Mouse (Mus musculus): ENCODE results near the gene Dcdc2a. TPM values are rescaled to one million over a fixed set of nuclear protein-coding genes. Genes with fewer than 3 reads are reported as not detected.

The Dcdc2a gene
- polyA plus RNA-seq, 1 experiment from 2014 or later = 0.48 TPM

DNA sequence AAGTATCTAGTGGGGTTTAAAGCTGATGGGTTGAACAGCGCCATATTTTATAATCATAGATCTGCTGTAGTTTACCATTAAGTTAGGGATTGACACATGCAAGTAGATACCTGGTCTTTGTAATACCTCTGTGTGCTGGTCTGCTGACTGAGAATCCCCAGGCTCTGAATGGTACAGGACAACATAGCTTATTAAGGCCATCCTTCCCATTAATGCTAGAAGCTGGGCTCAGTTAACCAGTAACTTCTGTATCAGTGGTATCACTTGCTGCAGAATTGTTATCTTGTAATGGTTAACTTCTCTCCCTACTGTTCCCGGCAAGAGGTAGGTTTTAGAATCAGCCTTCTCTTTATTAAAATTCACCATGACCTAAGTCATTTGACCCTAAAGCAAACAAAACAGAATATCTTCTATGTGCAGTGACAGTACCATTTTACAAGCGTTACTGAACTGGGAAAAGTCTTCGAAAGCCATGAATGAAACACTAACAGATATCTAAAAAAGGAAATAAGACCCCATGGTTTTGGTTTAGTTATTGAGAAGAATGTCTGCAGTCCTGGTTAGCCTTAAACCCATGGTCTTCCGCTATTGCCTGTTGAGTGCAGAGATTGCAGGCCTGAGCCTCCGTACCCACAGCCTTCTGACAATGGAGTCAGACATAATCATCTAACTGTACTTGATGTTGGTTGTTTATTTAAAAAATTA lies 29.2 kb upstream of the Dcdc2a start:
- no peak overlapping the region for H3K9ac ChIP-seq (ENCODE audit: low read depth, low read length)
- no peaks in the 10 kb centered on the region for H3K9me3 ChIP-seq (ENCODE audit: control insufficient read depth, low read length)
- H3K4me1 ChIP-seq (replicated peaks; ENCODE audit: control insufficient read depth, insufficient read depth, low read length) = no peaks in the 10 kb centered on the region
- H3K4me3 ChIP-seq (ENCODE audit: low read depth, low read length) = no peak overlapping the region
- no peak overlapping the region; the same call in 1 of the 2 replicates for H3K27ac ChIP-seq (ENCODE audit: low read depth, low read length)
- WGBS = 83% methylated on average over 6 of the region's 6 CpGs
- H3K4me2 ChIP-seq = no peak overlapping the region
- H3K27me3 ChIP-seq (replicated peaks; ENCODE audit: control insufficient read depth, insufficient read depth, low read length) = no peaks in the 10 kb centered on the region
- ATAC-seq (replicated peaks; ENCODE audit: low FRiP score) (no peak), DNase-seq (ENCODE audit: low spot score) (no peak)
- H3K36me3 ChIP-seq (ENCODE audit: control insufficient read depth, insufficient read depth, low read length) = no peaks in the 10 kb centered on the region

DNA sequence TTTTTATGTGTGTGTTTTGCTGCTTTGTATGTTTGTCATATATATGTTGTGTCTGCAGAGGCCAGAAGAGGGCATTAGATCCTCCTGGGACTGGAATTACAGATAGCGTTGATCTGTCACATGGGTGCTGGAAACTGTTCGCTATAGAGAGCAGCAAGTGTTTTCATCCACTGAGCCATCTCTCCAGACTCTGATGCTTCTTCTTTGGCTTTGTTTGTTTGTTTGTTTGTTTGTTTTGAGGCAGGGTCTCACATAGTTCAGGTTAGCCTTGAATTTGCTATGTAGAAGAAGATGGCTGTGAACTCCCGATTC lies 28.7 kb upstream of the Dcdc2a start:
- no peak overlapping the region for H3K4me3 ChIP-seq (ENCODE audit: low read depth, low read length)
- no peaks in the 10 kb centered on the region for H3K4me1 ChIP-seq (replicated peaks; ENCODE audit: control insufficient read depth, insufficient read depth, low read length)
- H3K9me3 ChIP-seq (ENCODE audit: control insufficient read depth, low read length) = no peaks in the 10 kb centered on the region
- no peak for ATAC-seq (replicated peaks; ENCODE audit: low FRiP score)
- no peak overlapping the region for H3K4me2 ChIP-seq
- H3K36me3 ChIP-seq (ENCODE audit: control insufficient read depth, insufficient read depth, low read length) = no peaks in the 10 kb centered on the region
- WGBS = 76% methylated on average over 3 of the region's 3 CpGs
- no peak overlapping the region; the same call in 1 of the 2 replicates for H3K27ac ChIP-seq (ENCODE audit: low read depth, low read length)
- H3K27me3 ChIP-seq (replicated peaks; ENCODE audit: control insufficient read depth, insufficient read depth, low read length) = no peaks in the 10 kb centered on the region
- no peak for DNase-seq (ENCODE audit: low spot score)
- H3K9ac ChIP-seq (ENCODE audit: low read depth, low read length) = no peak overlapping the region

DNA sequence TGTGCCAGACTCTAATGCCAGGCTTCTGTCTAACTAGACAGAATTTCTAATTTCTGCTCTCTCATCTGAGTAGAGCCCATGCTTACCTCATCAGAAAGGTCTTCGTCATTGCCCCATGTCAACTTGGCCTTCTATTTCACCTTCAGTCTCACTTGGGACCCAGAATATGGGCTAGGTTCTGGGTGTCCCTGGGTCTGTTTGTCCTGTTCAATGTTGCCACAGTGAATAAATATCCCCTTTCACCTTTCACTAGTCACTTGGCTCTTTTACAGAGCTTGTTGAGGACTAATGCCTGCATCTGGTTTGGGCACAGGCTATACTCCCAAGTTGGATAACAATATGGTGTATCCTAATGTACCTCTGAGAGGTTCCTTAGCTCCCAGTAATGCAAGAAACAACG lies 16.3 kb upstream of the Dcdc2a start:
- no peak overlapping the region for H3K9ac ChIP-seq (ENCODE audit: low read depth, low read length)
- H3K4me1 ChIP-seq (replicated peaks; ENCODE audit: control insufficient read depth, insufficient read depth, low read length) = no peaks in the 10 kb centered on the region
- no peaks in the 10 kb centered on the region for H3K9me3 ChIP-seq (ENCODE audit: control insufficient read depth, low read length)
- no peak for DNase-seq (ENCODE audit: low spot score)
- H3K4me2 ChIP-seq = no peak overlapping the region
- no peak for ATAC-seq (replicated peaks; ENCODE audit: low FRiP score)
- H3K27me3 ChIP-seq (replicated peaks; ENCODE audit: control insufficient read depth, insufficient read depth, low read length) = no peaks in the 10 kb centered on the region
- H3K27ac ChIP-seq (ENCODE audit: low read depth, low read length) = no peak overlapping the region
- no peak overlapping the region for H3K4me3 ChIP-seq (ENCODE audit: low read depth, low read length)
- 65% methylated on average over 2 of the region's 2 CpGs for WGBS
- no peaks in the 10 kb centered on the region for H3K36me3 ChIP-seq (ENCODE audit: control insufficient read depth, insufficient read depth, low read length)

DNA sequence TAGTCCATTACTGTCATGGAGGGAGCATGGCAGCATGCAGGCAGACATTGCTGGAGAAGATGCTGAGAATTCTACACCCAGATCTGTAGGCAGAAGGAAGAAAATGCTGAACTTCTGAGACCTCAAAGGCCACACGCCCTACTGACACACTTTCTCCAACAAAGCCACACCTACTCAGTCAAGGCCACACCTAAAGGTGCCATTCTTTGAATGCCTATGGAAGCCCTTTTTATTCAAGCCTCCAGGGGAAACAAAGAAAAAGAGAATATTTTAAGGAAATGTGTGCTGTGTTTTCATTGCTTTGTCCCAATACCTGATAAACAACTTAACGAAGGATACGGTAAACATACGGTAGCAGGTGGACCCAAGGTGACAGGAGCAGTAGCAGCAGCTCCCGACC lies 3.1 kb upstream of the Dcdc2a start:
- H3K9me3 ChIP-seq (ENCODE audit: control insufficient read depth, low read length) = peaks cover 5% of the 10 kb centered on the region
- H3K27ac ChIP-seq (ENCODE audit: low read depth, low read length) = no peak overlapping the region
- no peak for ATAC-seq (replicated peaks; ENCODE audit: low FRiP score)
- H3K36me3 ChIP-seq (ENCODE audit: control insufficient read depth, insufficient read depth, low read length) = no peaks in the 10 kb centered on the region
- H3K4me3 ChIP-seq (ENCODE audit: low read depth, low read length) = no peak overlapping the region
- DNase-seq (ENCODE audit: low spot score) = no peak
- peaks cover 37% of the 10 kb centered on the region for H3K27me3 ChIP-seq (replicated peaks; ENCODE audit: control insufficient read depth, insufficient read depth, low read length)
- no peak overlapping the region for H3K9ac ChIP-seq (ENCODE audit: low read depth, low read length)
- WGBS = 87% methylated on average over 5 of the region's 5 CpGs
- no peak overlapping the region for H3K4me2 ChIP-seq
- 0 out of 2 replicates have a peak, but pooled peaks cover 4% of the 10 kb centered on the region for H3K4me1 ChIP-seq (replicated peaks; ENCODE audit: control insufficient read depth, insufficient read depth, low read length)

DNA sequence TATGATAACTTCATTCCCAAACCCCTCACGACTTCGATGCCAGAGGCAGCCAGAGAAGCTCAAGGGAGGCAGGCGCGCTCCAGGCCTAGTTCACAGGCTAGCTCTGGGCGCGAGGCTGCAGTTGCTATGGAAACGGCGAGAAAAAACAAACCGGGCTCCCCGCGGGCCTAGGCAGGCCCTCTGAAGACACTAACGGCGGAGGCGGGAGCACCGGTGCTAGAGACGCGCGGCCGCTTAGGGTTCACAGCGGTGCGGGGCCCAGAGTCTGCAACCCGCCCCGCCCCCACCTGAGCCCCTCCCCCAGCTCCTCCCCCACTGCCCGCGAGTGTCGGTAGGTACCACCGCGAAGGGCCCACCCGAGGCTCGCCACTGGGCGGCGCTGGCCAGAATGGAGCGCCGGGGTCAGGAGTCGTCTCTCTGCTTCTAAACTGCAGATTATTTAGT lies 671 bp upstream of the Dcdc2a start:
- peak; percentile 63 for ATAC-seq (replicated peaks; ENCODE audit: low FRiP score)
- H3K9ac ChIP-seq (ENCODE audit: low read depth, low read length) = no peak overlapping the region; the same call in 1 of the 2 replicates
- H3K4me2 ChIP-seq = peak overlapping the region; percentile 63
- H3K4me1 ChIP-seq (replicated peaks; ENCODE audit: control insufficient read depth, insufficient read depth, low read length) = 0 out of 2 replicates have a peak, but pooled peaks cover 4% of the 10 kb centered on the region
- peaks cover under 1% of the 10 kb centered on the region; the same call in 1 of the 2 replicates for H3K9me3 ChIP-seq (ENCODE audit: control insufficient read depth, low read length)
- H3K27me3 ChIP-seq (replicated peaks; ENCODE audit: control insufficient read depth, insufficient read depth, low read length) = peaks cover 37% of the 10 kb centered on the region
- 2% methylated on average over 35 of the region's 35 CpGs for WGBS
- H3K4me3 ChIP-seq (ENCODE audit: low read depth, low read length) = peak overlapping the region; percentile 51
- no peaks in the 10 kb centered on the region for H3K36me3 ChIP-seq (ENCODE audit: control insufficient read depth, insufficient read depth, low read length)
- no peak overlapping the region for H3K27ac ChIP-seq (ENCODE audit: low read depth, low read length)
- DNase-seq (ENCODE audit: low spot score) = peak; percentile 55

DNA sequence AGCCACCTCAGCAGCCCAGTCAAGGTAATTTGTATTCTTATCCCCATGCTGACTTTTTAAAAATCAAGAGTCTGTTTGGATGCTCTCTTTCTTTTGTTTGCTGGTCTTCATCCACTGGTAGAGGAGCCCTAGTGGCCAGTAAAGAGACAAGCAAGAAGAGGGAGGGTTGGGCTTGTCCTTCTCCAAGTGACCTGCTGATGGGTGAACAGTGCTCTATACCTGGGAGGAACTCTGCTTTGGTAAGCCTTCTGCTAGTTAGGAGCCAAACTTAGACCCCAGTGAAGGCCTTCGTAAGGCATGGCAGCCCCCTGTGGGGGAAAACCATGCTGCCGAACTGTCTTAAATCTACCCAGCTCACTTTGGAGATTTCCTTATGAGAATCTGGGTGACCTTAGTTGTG lies 10.9 kb downstream of the Dcdc2a start:
- Histone ChIP-seq H3K9me3 (ENCODE audit: control insufficient read depth, low read length) (no peaks in the 10 kb centered on the region), H3K27ac (ENCODE audit: low read depth, low read length) (no peak overlapping the region), H3K4me1 (replicated peaks; ENCODE audit: control insufficient read depth, insufficient read depth, low read length) (no peaks in the 10 kb centered on the region), H3K36me3 (ENCODE audit: control insufficient read depth, insufficient read depth, low read length) (no peaks in the 10 kb centered on the region), H3K9ac (ENCODE audit: low read depth, low read length) (no peak overlapping the region), H3K4me2 (no peak overlapping the region), H3K27me3 (replicated peaks; ENCODE audit: control insufficient read depth, insufficient read depth, low read length) (no peaks in the 10 kb centered on the region), H3K4me3 (ENCODE audit: low read depth, low read length) (no peak overlapping the region)
- ATAC-seq (replicated peaks; ENCODE audit: low FRiP score) (no peak), DNase-seq (ENCODE audit: low spot score) (no peak)
- 94% methylated on average over 2 of the region's 2 CpGs for WGBS

DNA sequence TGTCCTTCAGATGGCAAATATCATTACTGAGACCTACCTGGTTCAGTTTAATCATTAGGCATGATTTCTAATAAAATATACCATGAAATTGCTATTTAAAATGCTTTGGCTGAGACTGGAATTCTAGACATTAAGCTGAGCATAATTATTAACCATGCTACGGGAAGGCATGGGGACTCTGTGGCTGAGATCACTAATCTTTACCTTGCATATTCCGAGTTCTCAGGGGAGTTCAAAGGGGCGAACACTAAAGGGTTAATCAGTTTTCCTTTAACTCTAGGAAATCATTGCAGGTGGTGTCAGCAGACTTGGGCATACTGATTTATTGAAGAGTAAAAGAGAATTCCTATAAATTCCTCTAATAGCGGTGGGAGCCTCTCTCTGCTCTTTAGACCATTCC lies 11.4 kb downstream of the Dcdc2a start:
- Histone ChIP-seq H3K36me3 (ENCODE audit: control insufficient read depth, insufficient read depth, low read length) (no peaks in the 10 kb centered on the region), H3K4me1 (replicated peaks; ENCODE audit: control insufficient read depth, insufficient read depth, low read length) (no peaks in the 10 kb centered on the region), H3K27me3 (replicated peaks; ENCODE audit: control insufficient read depth, insufficient read depth, low read length) (no peaks in the 10 kb centered on the region), H3K27ac (ENCODE audit: low read depth, low read length) (no peak overlapping the region), H3K9me3 (ENCODE audit: control insufficient read depth, low read length) (no peaks in the 10 kb centered on the region), H3K9ac (ENCODE audit: low read depth, low read length) (no peak overlapping the region), H3K4me3 (ENCODE audit: low read depth, low read length) (no peak overlapping the region), H3K4me2 (no peak overlapping the region)
- no peak for ATAC-seq (replicated peaks; ENCODE audit: low FRiP score)
- DNase-seq (ENCODE audit: low spot score) = no peak
- WGBS = 80% methylated on average over 4 of the region's 4 CpGs

DNA sequence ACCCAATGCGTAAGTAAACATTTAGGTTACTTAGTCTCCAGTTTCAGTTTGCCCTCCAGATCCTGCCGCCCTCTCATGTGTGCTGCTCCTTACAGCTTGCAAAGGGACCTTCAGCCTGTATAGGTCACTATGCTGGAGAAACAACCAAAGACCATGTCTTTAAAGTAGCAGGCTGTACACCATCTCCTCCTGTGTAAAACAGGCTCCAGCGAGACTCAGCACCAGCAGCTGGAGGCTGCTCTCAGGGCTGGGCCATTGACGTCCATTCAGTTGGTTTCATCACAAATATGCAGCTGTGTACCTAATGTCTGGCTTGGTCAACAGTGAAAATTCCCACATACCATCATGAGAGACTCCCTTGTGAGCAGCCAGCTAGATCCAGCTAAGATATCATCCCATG lies 14.0 kb downstream of the Dcdc2a start:
- H3K9ac ChIP-seq (ENCODE audit: low read depth, low read length) = no peak overlapping the region
- no peak overlapping the region for H3K4me2 ChIP-seq
- H3K4me3 ChIP-seq (ENCODE audit: low read depth, low read length) = no peak overlapping the region
- whole genome bisulfite sequencing = 82% methylated on average over 4 of the region's 4 CpGs
- no peaks in the 10 kb centered on the region for H3K9me3 ChIP-seq (ENCODE audit: control insufficient read depth, low read length)
- no peaks in the 10 kb centered on the region for H3K4me1 ChIP-seq (replicated peaks; ENCODE audit: control insufficient read depth, insufficient read depth, low read length)
- no peaks in the 10 kb centered on the region for H3K36me3 ChIP-seq (ENCODE audit: control insufficient read depth, insufficient read depth, low read length)
- H3K27ac ChIP-seq (ENCODE audit: low read depth, low read length) = no peak overlapping the region
- DNase-seq (ENCODE audit: low spot score) = no peak
- ATAC-seq (replicated peaks; ENCODE audit: low FRiP score) = no peak
- no peaks in the 10 kb centered on the region for H3K27me3 ChIP-seq (replicated peaks; ENCODE audit: control insufficient read depth, insufficient read depth, low read length)

DNA sequence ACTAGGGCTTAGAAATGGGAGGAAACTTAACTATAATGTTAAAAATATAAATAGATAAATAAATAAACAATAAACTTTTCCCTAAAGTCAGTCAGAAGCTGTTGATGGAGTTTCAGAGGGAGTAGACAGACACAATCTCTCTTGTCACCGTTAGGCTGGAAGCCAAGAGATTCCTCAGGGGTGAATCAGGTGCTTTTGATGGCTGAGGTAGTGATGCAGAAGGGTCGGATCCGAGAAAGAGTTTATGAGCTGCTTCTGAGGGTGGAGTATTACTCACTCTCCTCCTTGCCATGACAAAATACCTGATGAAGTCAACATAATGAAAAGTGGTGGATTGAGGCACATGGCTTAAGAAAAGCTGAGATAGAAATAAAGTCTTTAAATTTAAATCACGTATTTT lies 15.0 kb downstream of the Dcdc2a start:
- no peak overlapping the region for H3K4me2 ChIP-seq
- no peaks in the 10 kb centered on the region for H3K27me3 ChIP-seq (replicated peaks; ENCODE audit: control insufficient read depth, insufficient read depth, low read length)
- H3K27ac ChIP-seq (ENCODE audit: low read depth, low read length) = no peak overlapping the region
- H3K9me3 ChIP-seq (ENCODE audit: control insufficient read depth, low read length) = no peaks in the 10 kb centered on the region
- no peak overlapping the region for H3K9ac ChIP-seq (ENCODE audit: low read depth, low read length)
- no peaks in the 10 kb centered on the region for H3K36me3 ChIP-seq (ENCODE audit: control insufficient read depth, insufficient read depth, low read length)
- 89% methylated on average over 4 of the region's 4 CpGs for WGBS
- H3K4me1 ChIP-seq (replicated peaks; ENCODE audit: control insufficient read depth, insufficient read depth, low read length) = no peaks in the 10 kb centered on the region
- ATAC-seq (replicated peaks; ENCODE audit: low FRiP score) (no peak), DNase-seq (ENCODE audit: low spot score) (no peak)
- no peak overlapping the region for H3K4me3 ChIP-seq (ENCODE audit: low read depth, low read length)
